Mouse (Mus musculus) spleen, postnatal 14 days (tissue): ENCODE results near the gene Epsti1.
A peak's percentile ranks its signal among the peaks of the same experiment; 100 is the strongest.
"Not testable (repeated sequence)": the region's sequence is repeated elsewhere in the genome, so short reads cannot be mapped to it uniquely, and the experiment has no call there.

Experiments
- DNase-seq, 2 experiments: peaks; one replicate each; pipeline ENCODE4 v3.0.0; 2021 to 2022; ENCODE audit warnings: low spot score in 2 of 2

The Epsti1 gene

DNA sequence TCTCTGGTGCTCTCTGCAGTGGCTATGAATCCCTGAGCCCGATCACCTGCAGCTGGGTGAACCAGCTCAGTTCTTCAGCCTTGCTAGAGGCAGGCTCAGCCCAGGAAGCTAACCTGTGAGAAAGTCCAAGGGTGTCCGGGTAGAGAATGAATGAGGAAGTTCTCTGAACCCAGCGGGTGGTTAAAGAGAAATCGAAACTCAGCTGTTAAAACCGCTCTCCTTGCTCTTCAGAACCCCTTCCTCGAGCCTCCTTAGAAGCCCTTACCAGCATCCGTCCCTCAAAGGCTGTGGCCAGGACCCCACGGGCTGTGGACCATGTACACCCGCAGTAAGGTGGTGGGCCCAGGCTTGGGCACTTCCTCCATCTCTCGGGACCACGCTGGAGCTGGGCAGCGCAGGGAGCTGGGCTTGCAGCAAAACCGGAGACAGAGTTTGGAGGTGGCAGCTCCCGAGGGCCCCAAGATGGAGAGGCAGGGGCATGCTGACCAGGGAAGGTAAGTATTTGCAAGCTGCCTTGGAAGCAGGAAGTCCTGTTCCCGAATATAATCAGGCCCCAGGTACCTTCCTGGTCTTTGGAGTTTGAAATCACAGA is at the start of gene Epsti1:
Gene Epsti1 (plus strand): TSS at position 69 of the 592 bp plus-strand sequence.
- DNase-seq, result peak in 1 of 2 experiments; percentile 9

DNA sequence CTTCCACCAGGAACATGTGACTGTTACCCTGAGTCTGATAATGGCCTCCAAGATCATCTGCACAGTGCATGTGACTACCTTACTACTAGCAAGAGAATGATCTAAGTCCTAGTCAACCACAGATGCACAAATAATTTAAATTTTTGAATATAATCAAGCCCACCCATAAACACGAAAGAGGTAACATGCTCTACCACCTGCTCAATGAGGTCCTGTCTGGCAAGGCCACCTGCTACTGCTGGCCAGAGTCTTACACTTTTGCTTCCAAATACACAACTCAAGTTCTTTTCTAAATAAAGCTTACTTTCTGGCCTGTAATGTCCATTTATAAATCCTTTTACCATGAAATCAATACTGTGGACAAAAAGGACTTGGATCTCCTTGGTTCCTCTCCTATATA is 44.1 kb upstream of the Epsti1 start:
- no peak for DNase-seq

DNA sequence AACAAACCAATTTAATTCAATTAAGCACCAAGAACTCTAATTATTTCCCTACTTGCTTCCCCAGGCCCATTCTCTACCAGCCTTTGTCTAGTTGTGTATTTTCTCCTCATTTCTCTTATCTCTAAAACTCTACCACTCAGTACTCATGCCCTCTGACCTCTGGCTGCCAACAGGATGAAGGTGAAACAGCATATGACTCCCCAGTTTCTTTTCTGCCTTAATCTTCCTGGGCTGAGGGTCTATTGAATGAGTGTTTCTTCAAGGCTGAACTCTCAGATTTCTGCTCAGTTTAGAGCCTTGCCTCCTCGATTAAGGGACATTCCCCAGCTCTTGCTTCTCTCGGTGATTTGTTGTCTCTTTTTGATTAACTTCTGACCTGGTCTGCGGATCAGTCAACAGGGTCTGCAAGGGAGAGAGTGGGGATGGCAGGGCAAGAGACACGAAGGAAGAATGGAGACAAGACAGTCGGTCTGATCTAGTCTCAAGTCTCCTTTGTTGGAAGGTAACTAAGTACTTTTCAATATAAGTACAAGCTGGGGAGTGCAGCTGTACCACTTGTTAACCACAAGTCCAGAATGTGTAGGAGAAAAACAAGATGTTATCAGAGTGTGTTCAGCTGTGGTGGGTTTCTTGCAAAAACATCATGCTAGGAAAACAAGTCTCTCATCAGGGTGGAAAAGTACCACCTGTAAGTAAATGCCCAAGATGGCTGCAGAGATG is 43.0 kb upstream of the Epsti1 start:
- no peak for DNase-seq

GRCm38 (mm10) chr14:77864051-77864450 is 40.0 kb upstream of the Epsti1 start:
- no peak for DNase-seq

DNA sequence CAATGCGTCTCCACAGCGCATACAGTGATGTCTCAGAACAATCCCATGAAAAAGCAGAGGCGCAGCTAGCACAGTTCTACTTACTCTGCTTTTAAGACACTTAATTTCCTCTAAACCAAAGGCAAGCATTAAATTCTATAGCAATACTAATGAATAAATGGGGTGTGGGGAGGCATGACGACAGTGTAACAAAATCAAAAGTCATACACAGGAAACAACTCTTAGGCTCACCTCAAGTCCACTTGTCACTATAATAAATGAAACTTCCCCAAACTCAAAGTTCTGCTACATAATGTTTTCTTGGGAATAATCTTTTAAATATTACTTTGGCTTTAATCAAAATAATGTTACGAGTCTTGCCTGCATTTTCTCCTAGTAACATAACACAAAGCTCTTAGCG is 39.5 kb upstream of the Epsti1 start:
- DNase-seq, result no peak

- no peak for DNase-seq
These were observed 36.4 kb upstream of the Epsti1 start for GRCm38 (mm10) chr14:77867601-77868000.

- DNase-seq, result no peak
These were observed 33.1 kb upstream of the Epsti1 start for GRCm38 (mm10) chr14:77870926-77871325.

GRCm38 (mm10) chr14:77871380-77871975 is 32.6 kb upstream of the Epsti1 start:
- no peak for DNase-seq

- peak; percentile 70 to 79 for DNase-seq
These were observed 29.5 kb upstream of the Epsti1 start, which contains the start of gene Dnajc15 for GRCm38 (mm10) chr14:77874304-77875241. Gene Dnajc15, minus strand, starts transcription at chr14:77875125.

DNA sequence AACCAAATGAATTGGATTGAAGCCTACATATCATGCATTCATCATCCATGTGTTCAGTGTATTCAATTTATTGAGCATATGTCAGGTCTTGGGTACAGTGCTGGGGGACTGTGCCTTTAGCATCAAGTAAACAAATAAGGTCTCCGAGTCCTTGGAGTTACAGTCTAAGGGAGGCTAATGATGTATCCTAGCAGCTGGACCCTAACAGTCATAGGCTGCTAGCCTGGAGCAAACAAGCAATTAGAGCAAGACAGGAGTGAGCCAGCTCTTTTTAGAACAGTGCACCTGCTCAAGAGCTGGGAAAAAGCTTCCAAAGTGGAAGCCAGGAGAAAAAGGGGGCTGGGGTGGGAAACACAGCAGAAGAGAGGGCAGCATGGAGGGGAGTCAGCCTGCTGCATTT is 27.8 kb upstream of the Epsti1 start:
- no peak for DNase-seq

- DNase-seq, result not testable (repeated sequence)
These were observed 26.2 kb upstream of the Epsti1 start for GRCm38 (mm10) chr14:77877876-77878275.

DNA sequence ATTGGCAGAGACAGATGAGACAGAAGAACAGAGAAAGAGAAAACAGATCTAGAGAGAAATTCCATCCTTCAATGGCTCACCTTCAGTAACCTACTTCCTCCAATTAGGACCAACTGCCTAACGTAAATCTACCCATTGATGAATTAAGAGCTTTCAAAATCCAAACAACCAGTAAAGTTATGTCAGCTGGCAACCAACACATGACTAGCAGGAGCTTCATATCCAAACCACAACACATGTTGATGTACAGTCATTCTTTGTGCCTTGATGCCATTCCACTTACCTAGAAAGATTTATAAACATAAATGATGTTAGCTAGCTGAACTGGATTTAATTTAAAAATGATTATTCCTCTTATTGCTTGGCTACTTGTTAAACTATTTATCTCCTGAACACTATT is 22.0 kb upstream of the Epsti1 start:
- DNase-seq, result no peak

DNA sequence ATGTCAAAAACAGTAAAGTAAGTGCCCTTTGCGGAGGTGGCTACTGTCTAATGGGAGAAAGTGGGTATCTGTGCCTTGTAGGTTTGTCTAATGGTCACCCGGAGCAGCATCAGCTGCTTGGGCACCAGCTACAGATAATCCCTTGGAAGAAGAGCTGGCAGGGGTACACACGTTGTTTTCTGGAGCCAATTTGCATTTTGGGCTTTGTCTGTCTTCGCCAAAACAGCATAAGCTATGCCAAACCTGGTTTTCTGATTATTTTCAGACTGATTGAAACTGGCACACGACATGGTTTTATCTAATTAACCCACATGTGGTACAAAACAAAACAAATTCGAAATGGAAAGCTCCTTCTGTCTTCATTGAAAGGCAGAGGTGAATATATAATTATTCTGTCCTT is 21.4 kb upstream of the Epsti1 start:
- no peak for DNase-seq

GRCm38 (mm10) chr14:77886376-77886775 is 17.7 kb upstream of the Epsti1 start:
- DNase-seq, result no peak

DNA sequence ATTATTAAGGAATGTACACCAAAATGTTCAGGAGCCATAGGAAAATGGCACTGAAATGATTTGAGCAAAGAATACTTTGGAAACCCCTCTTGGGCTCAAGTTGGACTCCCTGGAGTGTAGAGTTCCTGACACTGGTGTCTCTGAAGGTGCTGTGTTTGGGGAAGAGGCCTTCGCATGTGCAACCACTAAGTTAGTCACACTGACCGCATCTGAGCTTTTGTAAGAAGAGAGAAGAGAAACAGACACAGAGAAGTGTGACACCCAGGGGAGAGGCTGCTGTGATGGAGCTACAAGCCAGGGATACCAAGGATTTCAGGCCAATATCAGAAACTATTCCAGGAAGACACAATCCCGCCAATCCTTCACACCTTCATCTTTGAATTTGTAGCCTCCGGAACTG is 17.1 kb upstream of the Epsti1 start:
- DNase-seq, result no peak

- DNase-seq, result no peak
These were observed 14.1 kb upstream of the Epsti1 start for GRCm38 (mm10) chr14:77889911-77890310.

DNA sequence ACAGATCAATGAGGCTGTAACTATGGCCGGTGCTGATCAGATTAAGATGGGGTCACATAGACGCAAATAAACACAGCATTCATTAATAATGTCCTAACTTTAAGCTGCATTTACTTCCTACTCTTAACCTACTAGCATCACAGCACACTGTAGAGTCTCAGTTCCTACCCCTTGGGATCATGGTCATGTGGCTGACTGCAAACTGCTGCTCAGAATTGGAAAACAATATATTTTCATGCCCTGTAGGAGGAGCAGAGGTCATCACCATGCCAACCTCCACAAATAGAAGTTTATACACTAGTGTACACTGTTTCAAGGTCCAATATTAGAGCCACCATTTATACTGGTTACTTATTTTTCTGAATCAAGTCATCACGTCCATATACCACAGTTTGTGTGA is 8.1 kb upstream of the Epsti1 start:
- DNase-seq, result no peak

DNA sequence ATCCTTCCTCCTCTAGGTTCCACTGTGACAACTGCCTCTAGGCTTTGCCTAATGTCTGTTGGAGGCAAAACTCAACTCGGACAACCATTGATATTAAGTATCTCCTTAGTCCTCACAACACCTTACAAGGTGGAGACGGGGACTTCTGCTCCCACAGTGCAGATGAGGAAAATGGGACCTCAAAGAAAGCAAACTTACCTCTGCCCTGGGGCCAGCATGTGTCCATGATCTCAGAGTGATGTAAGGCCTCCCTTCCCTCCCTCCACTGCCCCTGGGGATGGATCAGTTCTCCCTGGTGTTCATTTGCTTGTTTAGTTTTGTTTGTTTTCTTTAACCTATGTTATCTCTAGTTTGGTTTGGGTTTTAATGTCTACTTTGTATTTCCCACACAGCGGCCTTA is 1.5 kb upstream of the Epsti1 start:
- no peak for DNase-seq

GRCm38 (mm10) chr14:77905466-77905865 is 1.4 kb downstream of the Epsti1 start:
- no peak for DNase-seq

GRCm38 (mm10) chr14:77906586-77906985 is 2.5 kb downstream of the Epsti1 start:
- DNase-seq, result no peak

- DNase-seq, result no peak
These were observed 11.7 kb downstream of the Epsti1 start for GRCm38 (mm10) chr14:77915776-77916175.

GRCm38 (mm10) chr14:77921641-77922040 is 17.6 kb downstream of the Epsti1 start:
- no peak for DNase-seq
